Mouse (Mus musculus): ENCODE data around the gene Mtfmt.

Gene Mtfmt

GRCm38 (mm10) chr9:65435671-65436301, at the start of gene Mtfmt:
TSS of gene Mtfmt (plus strand) at chr9:65435782.
- peak; percentile 94 for DNase-seq (ENCODE audit: low spot score)

- DNase-seq (ENCODE audit: low spot score), result no peak
These were observed 49.0 kb upstream of the Mtfmt start for GRCm38 (mm10) chr9:65386373-65387140.

GRCm38 (mm10) chr9:65390752-65391612, 44.6 kb upstream of the Mtfmt start:
- peak; percentile 29 for DNase-seq (ENCODE audit: low spot score)

GRCm38 (mm10) chr9:65391613-65391964, 44.0 kb upstream of the Mtfmt start, which contains the start of gene Kbtbd13:
TSS of gene Kbtbd13 (minus strand) at chr9:65391652.
- no peak for DNase-seq (ENCODE audit: low spot score)

GRCm38 (mm10) chr9:65392638-65393364, 42.8 kb upstream of the Mtfmt start:
- DNase-seq (ENCODE audit: low spot score), result peak; percentile 72

- no peak for DNase-seq (ENCODE audit: low spot score)
These were observed 42.0 kb upstream of the Mtfmt start for GRCm38 (mm10) chr9:65393606-65394005.

GRCm38 (mm10) chr9:65394360-65394759, 41.2 kb upstream of the Mtfmt start:
- DNase-seq (ENCODE audit: low spot score), result no peak

- peak; percentile 66 for DNase-seq (ENCODE audit: low spot score)
These were observed 37.3 kb upstream of the Mtfmt start, which contains the start of gene Rasl12 for GRCm38 (mm10) chr9:65398279-65398678. TSS of gene Rasl12 (plus strand) at chr9:65398506.

- no peak for DNase-seq (ENCODE audit: low spot score)
These were observed 35.6 kb upstream of the Mtfmt start for GRCm38 (mm10) chr9:65399934-65400333.

- DNase-seq (ENCODE audit: low spot score), result peak; percentile 68
These were observed 31.0 kb upstream of the Mtfmt start for GRCm38 (mm10) chr9:65404331-65405183.

- no peak for DNase-seq (ENCODE audit: low spot score)
These were observed 30.5 kb upstream of the Mtfmt start for GRCm38 (mm10) chr9:65405184-65405449.

- DNase-seq (ENCODE audit: low spot score), result no peak
These were observed 28.3 kb upstream of the Mtfmt start for GRCm38 (mm10) chr9:65407327-65407726.

- DNase-seq (ENCODE audit: low spot score), result no peak
These were observed 27.7 kb upstream of the Mtfmt start for GRCm38 (mm10) chr9:65407861-65408260.

GRCm38 (mm10) chr9:65408871-65409295, 26.7 kb upstream of the Mtfmt start:
- no peak for DNase-seq (ENCODE audit: low spot score)

- no peak for DNase-seq (ENCODE audit: low spot score)
These were observed 25.2 kb upstream of the Mtfmt start for GRCm38 (mm10) chr9:65410378-65410777.

GRCm38 (mm10) chr9:65411326-65411725, 24.3 kb upstream of the Mtfmt start:
- no peak for DNase-seq (ENCODE audit: low spot score)

- no peak for DNase-seq (ENCODE audit: low spot score)
These were observed 17.8 kb upstream of the Mtfmt start for GRCm38 (mm10) chr9:65417738-65418137.

- DNase-seq (ENCODE audit: low spot score), result no peak
These were observed 15.9 kb upstream of the Mtfmt start for GRCm38 (mm10) chr9:65419633-65420032.

- no peak for DNase-seq (ENCODE audit: low spot score)
These were observed 12.7 kb upstream of the Mtfmt start, which contains the start of gene Slc51b for GRCm38 (mm10) chr9:65422760-65423501. TSS of gene Slc51b (minus strand) at chr9:65422955.

- no peak for DNase-seq (ENCODE audit: low spot score)
These were observed 11.2 kb upstream of the Mtfmt start for GRCm38 (mm10) chr9:65424393-65424792.
